Mouse (Mus musculus) thymus, adult 2 months (tissue): ENCODE data around the gene Gm49405.

Experiments
- CTCF ChIP-seq: fragments of 200-500 bp; IDR thresholded peaks from 2 replicates; pipeline ENCODE4 v1.5.1; 2012; ENCODE audit warnings: mild to moderate bottlenecking, control low read depth, low read length, moderate library complexity, borderline replicate concordance; ENCODE audit not compliant: control insufficient read depth, poor library complexity, insufficient read depth; ENCODE audit errors: extremely low read depth
- POLR2A ChIP-seq: fragments of 200-500 bp; IDR thresholded peaks from 2 replicates; pipeline ENCODE4 v1.6.1; 2012; ENCODE audit warnings: mild to moderate bottlenecking, low read length, control low read depth, moderate library complexity; ENCODE audit not compliant: control insufficient read depth, poor library complexity, insufficient read depth; ENCODE audit errors: extremely low read depth

- TF ChIP-seq POLR2A = peak; percentile 98
- peak; percentile 69; the same call in 1 of the 2 replicates for TF ChIP-seq CTCF
Observed at GRCm38 (mm10) chr19:4000119-4000900, at the start of gene Gm49405, which contains the start of gene Nudt8.
